Mouse (Mus musculus) heart, embryonic 11.5 days (tissue): ENCODE results near the gene Sptlc3. TPM values are rescaled to one million over a fixed set of nuclear protein-coding genes. Genes with fewer than 3 reads are reported as not detected.

ENCODE experiments used
- ATAC-seq: fragments of 200-750 bp; cut with Nextera tagmentation; replicated peaks from 2 replicates; pipeline ENCODE4 v1.8.0; 2017; ENCODE audit warnings: moderate library complexity; ENCODE audit not compliant: insufficient number of reproducible peaks, low FRiP score, low TSS enrichment
- H3K27ac ChIP-seq: fragments of 300-500 bp; sonication (generic); 2 replicates; pipeline ENCODE4 v1.5.1; 2014; ENCODE audit warnings: mild to moderate bottlenecking, low read depth, low read length
- H3K27me3 ChIP-seq: fragments of 300-500 bp; sonication (generic); 2 replicates; pipeline ENCODE4 v1.6.1; 2014; ENCODE audit warnings: mild to moderate bottlenecking, low read length, mixed read lengths; ENCODE audit not compliant: control insufficient read depth, insufficient read depth
- H3K36me3 ChIP-seq: fragments of 300-500 bp; sonication (generic); 2 replicates; pipeline ENCODE4 v1.6.1; 2014; ENCODE audit warnings: mild to moderate bottlenecking, low read length, moderate library complexity, mixed read lengths; ENCODE audit not compliant: control insufficient read depth, insufficient read depth
- H3K4me1 ChIP-seq: fragments of 300-500 bp; sonication (generic); 2 replicates; pipeline ENCODE4 v1.6.1; 2014; ENCODE audit warnings: low read length; ENCODE audit not compliant: control insufficient read depth, insufficient read depth
- H3K4me2 ChIP-seq: fragments of 300-500 bp; sonication (generic); 2 replicates; pipeline ENCODE4 v1.6.1; 2014; ENCODE audit warnings: mild to moderate bottlenecking, moderate library complexity
- H3K4me3 ChIP-seq: fragments of 300-500 bp; sonication (generic); 2 replicates; pipeline ENCODE4 v1.5.1; 2014; ENCODE audit warnings: low read depth, low read length
- H3K9ac ChIP-seq: fragments of 300-500 bp; sonication (generic); 2 replicates; pipeline ENCODE4 v1.6.1; 2014; ENCODE audit warnings: mild to moderate bottlenecking, low read depth, low read length, moderate library complexity
- H3K9me3 ChIP-seq: fragments of 300-500 bp; sonication (generic); replicated peaks from 2 replicates; pipeline ENCODE4 v1.6.1; 2016; ENCODE audit warnings: low read length; ENCODE audit not compliant: control insufficient read depth
- whole genome bisulfite sequencing: fragments of 180-500 bp; shearing (Covaris S2); extraction: QIAGEN DNeasy Blood & Tissue Kit; methylation state at CpG from one replicate; pipeline ENCODE4 v1.1.7; 2014; ENCODE audit not compliant: insufficient replicate concordance; 5-methylcytosine and 5-hydroxymethylcytosine counted together
- polyA plus RNA-seq: library from polyadenylated mRNA; unstranded; fragments of >200 nt; fragmentation: Nextera tagmentation; extraction: Ambion mirVana; gene quantifications from 2 replicates; pipeline ENCODE4 v1.2.1, GENCODE M21; 2014

The Sptlc3 gene
- polyA plus RNA-seq, 1 experiment from 2014 or later, result not detected

GRCm38 (mm10) chr2:139612410-139613107, 118.8 kb downstream of the Sptlc3 start:
- WGBS, result 46% methylated on average over 10 of the region's 10 CpGs
- Histone ChIP-seq H3K27me3 (no peaks in the 10 kb centered on the region), H3K4me2 (no peak overlapping the region), H3K4me3 (no peak overlapping the region), H3K4me1 (0 out of 2 replicates have a peak, but pooled peaks cover 2% of the 10 kb centered on the region), H3K36me3 (no peaks in the 10 kb centered on the region), H3K9me3 (no peaks in the 10 kb centered on the region), H3K9ac (no peak overlapping the region), H3K27ac (no peak overlapping the region)
- no peak for ATAC-seq

GRCm38 (mm10) chr2:139626496-139626895, 132.8 kb downstream of the Sptlc3 start:
- Histone ChIP-seq H3K9ac (no peak overlapping the region), H3K9me3 (no peaks in the 10 kb centered on the region), H3K4me1 (no peaks in the 10 kb centered on the region), H3K4me2 (no peak overlapping the region), H3K27ac (no peak overlapping the region), H3K27me3 (no peaks in the 10 kb centered on the region), H3K36me3 (no peaks in the 10 kb centered on the region), H3K4me3 (no peak overlapping the region)
- ATAC-seq, result no peak
- WGBS, result 56% methylated on average over 1 of the region's 1 CpGs

- ATAC-seq, result no peak
- no peak overlapping the region for H3K4me3 ChIP-seq
- no peaks in the 10 kb centered on the region for H3K9me3 ChIP-seq
- H3K27ac ChIP-seq, result no peak overlapping the region
- no peak overlapping the region for H3K4me2 ChIP-seq
- 68% methylated on average over 4 of the region's 4 CpGs for WGBS
- no peaks in the 10 kb centered on the region for H3K4me1 ChIP-seq
- H3K36me3 ChIP-seq, result no peaks in the 10 kb centered on the region
- no peak overlapping the region for H3K9ac ChIP-seq
- H3K27me3 ChIP-seq, result no peaks in the 10 kb centered on the region
These were observed 135.0 kb downstream of the Sptlc3 start for GRCm38 (mm10) chr2:139628731-139629130.

- no peak overlapping the region for H3K4me3 ChIP-seq
- no peaks in the 10 kb centered on the region for H3K36me3 ChIP-seq
- no peaks in the 10 kb centered on the region for H3K27me3 ChIP-seq
- no peaks in the 10 kb centered on the region for H3K9me3 ChIP-seq
- ATAC-seq, result no peak
- H3K4me2 ChIP-seq, result no peak overlapping the region
- H3K9ac ChIP-seq, result no peak overlapping the region
- H3K27ac ChIP-seq, result no peak overlapping the region
- WGBS, result 82% methylated on average over 3 of the region's 3 CpGs
- H3K4me1 ChIP-seq, result no peaks in the 10 kb centered on the region
These were observed 135.9 kb downstream of the Sptlc3 start for GRCm38 (mm10) chr2:139629653-139630052.

GRCm38 (mm10) chr2:139634506-139634905, 140.8 kb downstream of the Sptlc3 start:
- Histone ChIP-seq H3K36me3 (no peaks in the 10 kb centered on the region), H3K9ac (no peak overlapping the region), H3K4me3 (no peak overlapping the region), H3K4me2 (no peak overlapping the region), H3K4me1 (peaks cover 4% of the 10 kb centered on the region; the same call in 1 of the 2 replicates), H3K27ac (no peak overlapping the region), H3K27me3 (no peaks in the 10 kb centered on the region), H3K9me3 (no peaks in the 10 kb centered on the region)
- no peak for ATAC-seq
- 64% methylated on average over 4 of the region's 4 CpGs for WGBS

- H3K9ac ChIP-seq, result no peak overlapping the region
- H3K9me3 ChIP-seq, result no peaks in the 10 kb centered on the region
These were observed 144.1 kb downstream of the Sptlc3 start for GRCm38 (mm10) chr2:139637861-139638260.

GRCm38 (mm10) chr2:139641757-139642385, 148.2 kb downstream of the Sptlc3 start:
- Histone ChIP-seq H3K4me3 (no peak overlapping the region), H3K27me3 (no peaks in the 10 kb centered on the region), H3K9me3 (no peaks in the 10 kb centered on the region), H3K27ac (no peak overlapping the region), H3K4me1 (peaks cover 4% of the 10 kb centered on the region; the same call in 1 of the 2 replicates), H3K9ac (no peak overlapping the region), H3K4me2 (no peak overlapping the region), H3K36me3 (no peaks in the 10 kb centered on the region)
- 56% methylated on average over 7 of the region's 7 CpGs for WGBS
- no peak for ATAC-seq

More at GRCm38 (mm10) chr2:139637861-139638260, 144.1 kb downstream of the Sptlc3 start:
- ATAC-seq, result no peak
- Histone ChIP-seq H3K4me2 (no peak overlapping the region), H3K4me1 (peaks cover 4% of the 10 kb centered on the region; the same call in 1 of the 2 replicates), H3K27ac (no peak overlapping the region), H3K36me3 (no peaks in the 10 kb centered on the region), H3K4me3 (no peak overlapping the region), H3K27me3 (no peaks in the 10 kb centered on the region)
- WGBS, result 32% methylated on average over 2 of the region's 2 CpGs

GRCm38 (mm10) chr2:139649518-139649917, 155.8 kb downstream of the Sptlc3 start:
- WGBS, result 70% methylated on average over 3 of the region's 3 CpGs
- Histone ChIP-seq H3K4me3 (no peak overlapping the region), H3K4me2 (no peak overlapping the region), H3K27me3 (no peaks in the 10 kb centered on the region), H3K36me3 (no peaks in the 10 kb centered on the region), H3K9ac (no peak overlapping the region), H3K27ac (no peak overlapping the region), H3K9me3 (no peaks in the 10 kb centered on the region), H3K4me1 (no peaks in the 10 kb centered on the region)
- no peak for ATAC-seq
